Mouse (Mus musculus): ENCODE measurements around the gene Tns3. TPM values are rescaled to one million over a fixed set of nuclear protein-coding genes. Genes with fewer than 3 reads are reported as not detected.
A peak's percentile ranks its signal among the peaks of the same experiment; 100 is the strongest.

The Tns3 gene
- 5.5 and 5.6 TPM in 2 replicates for polyA plus RNA-seq (2014; fragmentation: Nextera tagmentation; extraction: Ambion mirVana)

DNA sequence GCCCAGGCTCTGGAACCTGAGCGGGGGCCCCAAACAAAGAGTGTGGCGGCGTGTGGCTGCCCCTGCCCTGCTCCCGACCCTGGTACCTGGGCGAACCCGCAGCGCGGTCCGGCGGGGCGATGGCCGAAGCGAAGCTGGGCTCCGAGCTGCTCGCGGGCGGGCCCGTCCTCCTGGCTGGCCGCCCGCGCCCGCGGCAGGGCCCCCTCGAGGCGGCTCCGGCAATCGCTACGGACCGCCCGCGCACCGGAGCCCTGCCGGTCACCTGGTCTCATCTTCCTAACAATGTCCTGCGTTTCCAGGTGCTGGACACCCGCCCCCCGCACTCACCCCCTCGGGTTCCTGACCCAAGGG lies at the start of gene Tns3:
Tns3 (minus strand) TSS at position 143 of the 351 bp plus-strand sequence.
- Histone ChIP-seq H3K27ac (ENCODE audit: low read depth, low read length) (0 out of 2 replicates have a peak within 1 kb of the TSS, but pooled peaks have one; percentile 35), H3K36me3 (ENCODE audit: control insufficient read depth, insufficient read depth, low read length) (no peaks in the 10 kb centered on the region), H3K9me3 (ENCODE audit: control insufficient read depth, low read length) (no peaks in the 10 kb centered on the region), H3K9ac (replicated peaks; ENCODE audit: low read depth, low read length) (peak within 1 kb of the TSS; percentile 76), H3K4me3 (ENCODE audit: low read depth, low read length) (peak within 1 kb of the TSS; percentile 63), H3K27me3 (ENCODE audit: control insufficient read depth, insufficient read depth, low read length) (peaks cover 4% of the 10 kb centered on the region; the same call in 1 of the 2 replicates), H3K4me1 (ENCODE audit: control insufficient read depth, insufficient read depth, low read length) (peaks cover 12% of the 10 kb centered on the region; the same call in 1 of the 2 replicates), H3K4me2 (ENCODE audit: low read depth, low read length) (peak within 1 kb of the TSS; percentile 76)
- WGBS: 1% methylated on average over 36 of the region's 37 CpGs
- ATAC-seq (ENCODE audit: low read depth): peak; percentile 82

DNA sequence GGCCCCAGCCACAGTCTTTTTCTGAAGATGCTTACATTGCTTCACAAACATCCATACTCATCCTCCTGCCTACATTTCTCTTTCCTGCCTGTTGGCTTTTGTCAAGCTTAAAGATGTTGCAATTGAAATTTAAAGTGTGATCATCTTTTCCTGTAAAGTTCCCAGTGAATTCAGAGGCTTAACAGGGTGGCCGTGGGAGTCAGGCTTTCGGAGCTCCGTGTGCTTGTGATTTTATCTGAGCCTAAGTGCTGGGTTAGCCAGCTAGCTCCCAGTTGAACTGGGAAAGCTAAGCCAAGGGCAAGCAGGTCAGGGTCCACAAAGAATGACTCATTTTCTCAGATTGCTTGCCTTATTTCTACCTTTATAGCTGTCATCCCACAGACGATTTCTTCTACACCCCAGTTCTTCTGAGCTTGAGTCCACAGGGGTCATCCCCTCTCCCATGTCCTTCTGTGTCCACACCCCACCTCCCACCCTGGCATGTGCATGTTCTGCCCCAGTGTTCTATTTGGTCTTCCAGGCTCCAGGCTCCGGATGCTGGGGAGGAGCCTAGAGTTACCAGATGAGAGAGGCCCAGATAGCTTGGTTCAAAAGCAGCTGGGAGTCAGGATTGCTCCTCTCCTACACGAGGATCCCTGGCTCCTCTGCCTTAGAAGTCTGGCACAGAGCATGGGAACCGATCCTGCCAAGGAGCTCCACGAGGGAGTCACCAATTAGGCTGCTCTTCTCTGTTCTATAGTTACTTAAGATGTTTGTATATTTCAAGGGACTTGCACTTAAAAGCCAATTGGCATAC lies 42.1 kb upstream of the Tns3 start:
- Histone ChIP-seq H3K9me3 (ENCODE audit: control insufficient read depth, low read length) (no peaks in the 10 kb centered on the region), H3K27me3 (ENCODE audit: control insufficient read depth, insufficient read depth, low read length) (no peaks in the 10 kb centered on the region), H3K36me3 (ENCODE audit: control insufficient read depth, insufficient read depth, low read length) (no peaks in the 10 kb centered on the region), H3K4me3 (ENCODE audit: low read depth, low read length) (no peak overlapping the region), H3K27ac (ENCODE audit: low read depth, low read length) (no peak overlapping the region), H3K9ac (replicated peaks; ENCODE audit: low read depth, low read length) (no peak overlapping the region), H3K4me2 (ENCODE audit: low read depth, low read length) (no peak overlapping the region), H3K4me1 (ENCODE audit: control insufficient read depth, insufficient read depth, low read length) (no peaks in the 10 kb centered on the region)
- ATAC-seq (ENCODE audit: low read depth): no peak
- WGBS: 71% methylated on average over 8 of the region's 8 CpGs

DNA sequence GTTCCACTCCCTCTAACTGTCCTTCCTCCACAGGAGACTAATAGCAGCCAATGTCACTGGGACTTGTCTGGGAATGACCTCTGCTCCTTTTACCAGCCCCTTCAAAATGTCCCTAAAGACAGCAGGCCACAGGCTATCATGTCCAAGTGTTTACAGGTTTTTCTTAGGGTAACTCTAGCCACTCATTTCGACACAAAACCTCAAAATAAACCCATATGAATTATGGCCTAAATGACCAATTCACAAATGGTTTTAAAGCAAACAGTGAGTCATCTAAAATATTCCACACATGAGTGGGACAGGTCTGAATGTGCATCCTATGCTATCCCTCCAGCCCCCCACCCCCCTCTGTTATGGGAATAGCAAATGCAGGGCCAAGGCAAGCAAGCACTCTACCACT lies 40.8 kb upstream of the Tns3 start:
- ATAC-seq (ENCODE audit: low read depth): no peak
- H3K4me1 ChIP-seq (ENCODE audit: control insufficient read depth, insufficient read depth, low read length): no peaks in the 10 kb centered on the region
- no peak overlapping the region for H3K27ac ChIP-seq (ENCODE audit: low read depth, low read length)
- H3K4me3 ChIP-seq (ENCODE audit: low read depth, low read length): no peak overlapping the region
- 78% methylated on average over 1 of the region's 1 CpGs for WGBS
- no peak overlapping the region for H3K9ac ChIP-seq (replicated peaks; ENCODE audit: low read depth, low read length)
- no peaks in the 10 kb centered on the region for H3K27me3 ChIP-seq (ENCODE audit: control insufficient read depth, insufficient read depth, low read length)
- no peaks in the 10 kb centered on the region for H3K9me3 ChIP-seq (ENCODE audit: control insufficient read depth, low read length)
- H3K36me3 ChIP-seq (ENCODE audit: control insufficient read depth, insufficient read depth, low read length): no peaks in the 10 kb centered on the region
- H3K4me2 ChIP-seq (ENCODE audit: low read depth, low read length): no peak overlapping the region

DNA sequence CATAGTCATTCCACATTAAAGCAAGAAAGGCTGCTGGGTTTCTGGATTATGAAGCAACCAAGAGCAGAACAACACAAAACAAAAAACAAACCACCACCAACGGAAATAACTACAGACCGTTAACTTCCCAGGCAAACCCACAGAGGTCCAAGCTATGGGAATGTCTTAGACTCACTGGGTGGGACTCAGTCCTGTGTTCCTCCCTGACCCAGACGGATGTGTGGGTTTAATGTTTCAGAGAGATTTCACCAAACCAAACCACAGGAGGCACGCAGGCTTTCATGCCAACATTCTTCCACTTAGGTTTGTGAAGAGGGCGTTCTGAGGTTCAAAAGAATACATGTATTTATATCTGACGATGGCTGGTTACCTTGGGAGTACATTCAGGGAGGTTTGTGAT lies 39.5 kb upstream of the Tns3 start:
- H3K4me3 ChIP-seq (ENCODE audit: low read depth, low read length): no peak overlapping the region
- H3K4me2 ChIP-seq (ENCODE audit: low read depth, low read length): no peak overlapping the region
- H3K4me1 ChIP-seq (ENCODE audit: control insufficient read depth, insufficient read depth, low read length): no peaks in the 10 kb centered on the region
- H3K27ac ChIP-seq (ENCODE audit: low read depth, low read length): no peak overlapping the region
- 83% methylated on average over 6 of the region's 6 CpGs for WGBS
- H3K9me3 ChIP-seq (ENCODE audit: control insufficient read depth, low read length): no peaks in the 10 kb centered on the region
- H3K9ac ChIP-seq (replicated peaks; ENCODE audit: low read depth, low read length): no peak overlapping the region
- no peak for ATAC-seq (ENCODE audit: low read depth)
- H3K36me3 ChIP-seq (ENCODE audit: control insufficient read depth, insufficient read depth, low read length): no peaks in the 10 kb centered on the region
- no peaks in the 10 kb centered on the region for H3K27me3 ChIP-seq (ENCODE audit: control insufficient read depth, insufficient read depth, low read length)

DNA sequence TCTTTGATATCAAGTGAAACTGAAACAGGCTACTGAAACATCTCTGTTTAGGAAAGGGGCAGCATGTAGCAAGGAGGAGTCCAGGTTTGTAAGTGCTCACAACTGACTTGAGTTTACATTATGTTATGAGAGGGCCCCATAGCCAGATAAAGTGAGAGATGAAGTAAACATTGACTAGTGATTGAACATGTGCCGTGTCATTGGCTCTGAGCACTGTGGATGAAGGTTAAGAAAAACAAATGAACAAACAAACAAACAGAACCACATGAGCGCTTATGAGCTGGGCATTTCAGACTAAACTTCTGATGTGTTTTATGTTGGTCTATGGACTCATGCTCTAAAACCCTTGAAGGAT lies 38.2 kb upstream of the Tns3 start:
- no peak overlapping the region for H3K27ac ChIP-seq (ENCODE audit: low read depth, low read length)
- no peak for ATAC-seq (ENCODE audit: low read depth)
- WGBS: 96% methylated on average over 2 of the region's 2 CpGs
- H3K4me1 ChIP-seq (ENCODE audit: control insufficient read depth, insufficient read depth, low read length): no peaks in the 10 kb centered on the region
- no peaks in the 10 kb centered on the region for H3K27me3 ChIP-seq (ENCODE audit: control insufficient read depth, insufficient read depth, low read length)
- no peaks in the 10 kb centered on the region for H3K36me3 ChIP-seq (ENCODE audit: control insufficient read depth, insufficient read depth, low read length)
- no peak overlapping the region for H3K9ac ChIP-seq (replicated peaks; ENCODE audit: low read depth, low read length)
- H3K4me2 ChIP-seq (ENCODE audit: low read depth, low read length): no peak overlapping the region
- H3K9me3 ChIP-seq (ENCODE audit: control insufficient read depth, low read length): no peaks in the 10 kb centered on the region
- no peak overlapping the region for H3K4me3 ChIP-seq (ENCODE audit: low read depth, low read length)

DNA sequence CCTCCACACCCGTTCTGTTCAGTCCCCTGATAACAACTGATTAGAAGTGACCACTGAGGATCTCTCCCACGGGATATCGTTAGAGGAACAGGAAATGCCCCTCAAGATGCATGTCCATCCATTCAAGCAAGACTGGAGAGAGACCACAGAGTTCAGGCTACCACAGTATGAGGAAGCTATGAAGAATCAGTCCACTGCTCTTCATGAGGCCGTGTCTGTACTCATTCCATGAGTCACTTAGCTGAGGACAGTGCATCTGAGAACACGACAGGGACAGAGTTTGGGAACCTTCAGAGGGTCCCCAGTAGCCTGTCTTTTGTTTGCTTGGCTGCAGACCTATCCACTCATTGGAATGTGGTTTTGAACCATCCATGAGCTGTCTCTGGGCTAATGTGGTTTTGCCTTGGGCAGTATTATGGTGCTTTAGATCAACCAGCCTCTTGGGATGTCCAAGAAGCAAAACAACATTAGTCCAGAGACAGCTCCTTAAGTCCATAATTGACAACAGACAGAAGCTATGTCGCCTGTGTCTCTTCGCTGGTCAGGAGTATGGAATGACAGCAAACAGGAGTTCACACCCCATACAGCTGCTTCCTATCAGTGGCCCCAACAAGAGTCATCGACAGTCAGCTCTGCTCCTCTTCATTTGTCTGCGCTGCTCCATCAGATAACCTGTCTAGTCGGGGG lies 37.7 kb upstream of the Tns3 start:
- Histone ChIP-seq H3K36me3 (ENCODE audit: control insufficient read depth, insufficient read depth, low read length) (no peaks in the 10 kb centered on the region), H3K27me3 (ENCODE audit: control insufficient read depth, insufficient read depth, low read length) (no peaks in the 10 kb centered on the region), H3K27ac (ENCODE audit: low read depth, low read length) (no peak overlapping the region), H3K4me3 (ENCODE audit: low read depth, low read length) (no peak overlapping the region), H3K4me2 (ENCODE audit: low read depth, low read length) (no peak overlapping the region), H3K9me3 (ENCODE audit: control insufficient read depth, low read length) (no peaks in the 10 kb centered on the region), H3K9ac (replicated peaks; ENCODE audit: low read depth, low read length) (no peak overlapping the region), H3K4me1 (ENCODE audit: control insufficient read depth, insufficient read depth, low read length) (no peaks in the 10 kb centered on the region)
- WGBS: 85% methylated on average over 10 of the region's 10 CpGs
- no peak for ATAC-seq (ENCODE audit: low read depth)

DNA sequence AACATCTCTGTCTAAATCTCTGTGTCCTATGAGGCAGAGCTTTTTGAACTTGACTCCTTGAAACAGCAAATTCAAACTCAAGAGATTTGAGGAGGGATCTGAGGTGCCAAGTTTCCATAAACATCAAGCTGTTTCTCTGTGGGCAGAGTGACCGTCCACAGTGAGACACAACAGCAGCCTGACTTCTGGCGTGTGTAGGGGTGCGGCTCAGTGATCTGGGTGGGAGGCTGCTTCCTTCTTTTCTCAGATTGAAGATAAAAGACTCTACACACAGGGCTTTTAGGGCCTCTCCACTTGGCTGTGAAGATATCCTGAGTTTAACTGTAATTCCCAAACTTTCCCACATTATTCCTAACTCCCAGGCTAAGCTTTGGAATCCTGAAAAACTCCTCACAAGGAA lies 37.1 kb upstream of the Tns3 start:
- H3K9me3 ChIP-seq (ENCODE audit: control insufficient read depth, low read length): no peaks in the 10 kb centered on the region
- H3K4me1 ChIP-seq (ENCODE audit: control insufficient read depth, insufficient read depth, low read length): no peaks in the 10 kb centered on the region
- H3K9ac ChIP-seq (replicated peaks; ENCODE audit: low read depth, low read length): no peak overlapping the region
- H3K4me2 ChIP-seq (ENCODE audit: low read depth, low read length): no peak overlapping the region
- H3K36me3 ChIP-seq (ENCODE audit: control insufficient read depth, insufficient read depth, low read length): no peaks in the 10 kb centered on the region
- no peak for ATAC-seq (ENCODE audit: low read depth)
- no peak overlapping the region for H3K4me3 ChIP-seq (ENCODE audit: low read depth, low read length)
- H3K27ac ChIP-seq (ENCODE audit: low read depth, low read length): no peak overlapping the region
- no peaks in the 10 kb centered on the region for H3K27me3 ChIP-seq (ENCODE audit: control insufficient read depth, insufficient read depth, low read length)
- 81% methylated on average over 3 of the region's 3 CpGs for WGBS

DNA sequence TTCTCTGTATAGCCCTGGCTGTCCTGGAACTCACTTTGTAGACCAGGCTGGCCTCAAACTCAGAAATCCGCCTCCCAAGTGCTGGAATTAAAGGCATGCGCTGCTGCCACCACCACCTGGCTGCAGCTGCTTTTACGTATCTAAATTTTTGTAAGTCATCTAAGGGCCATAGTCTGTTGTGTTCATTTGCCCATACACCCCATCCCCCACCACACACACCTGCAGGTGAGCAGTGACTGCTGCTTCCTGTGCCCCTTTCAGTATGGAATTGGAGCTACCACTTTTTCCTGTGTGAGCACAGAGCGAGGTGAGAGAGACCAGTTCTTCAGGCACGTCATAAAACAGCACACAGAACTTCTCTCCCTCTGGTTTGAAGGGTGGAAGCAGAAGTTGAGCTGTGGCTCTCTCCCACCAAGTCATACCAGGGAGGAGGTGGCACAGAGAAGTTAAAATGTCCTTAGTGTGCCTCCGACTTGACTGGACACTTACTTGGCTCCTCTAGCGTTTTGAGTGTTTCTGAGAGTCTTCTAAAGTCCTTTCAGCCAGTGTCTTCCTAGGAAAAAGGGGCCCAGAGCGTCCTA lies 36.4 kb upstream of the Tns3 start:
- no peak for ATAC-seq (ENCODE audit: low read depth)
- no peak overlapping the region for H3K4me2 ChIP-seq (ENCODE audit: low read depth, low read length)
- WGBS: 84% methylated on average over 8 of the region's 8 CpGs

DNA sequence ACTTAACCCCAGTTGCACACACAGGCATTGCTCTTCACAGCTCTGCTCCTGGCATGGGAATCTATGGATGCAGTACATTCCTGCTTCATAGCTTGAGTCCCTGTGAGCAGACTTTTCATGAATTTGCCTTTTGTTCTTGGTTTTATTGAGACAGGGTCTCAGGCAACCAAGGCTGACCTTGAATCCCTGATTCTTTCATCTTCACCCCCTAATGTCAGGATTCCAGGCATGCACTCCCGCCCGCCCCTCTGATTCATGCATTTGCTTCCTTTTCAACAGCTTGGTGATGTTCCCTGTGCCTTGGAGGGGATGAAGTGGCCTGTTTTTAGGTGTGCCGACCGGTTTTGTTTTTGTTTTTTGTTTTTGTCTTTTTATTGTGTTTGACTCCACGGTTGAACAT lies 35.4 kb upstream of the Tns3 start:
- H3K36me3 ChIP-seq (ENCODE audit: control insufficient read depth, insufficient read depth, low read length): no peaks in the 10 kb centered on the region
- no peak for ATAC-seq (ENCODE audit: low read depth)
- WGBS: 25% methylated on average over 5 of the region's 5 CpGs

More for the DNA sequence above, 36.4 kb upstream of the Tns3 start:
- Histone ChIP-seq H3K9me3 (ENCODE audit: control insufficient read depth, low read length) (no peaks in the 10 kb centered on the region), H3K4me3 (ENCODE audit: low read depth, low read length) (no peak overlapping the region), H3K27me3 (ENCODE audit: control insufficient read depth, insufficient read depth, low read length) (no peaks in the 10 kb centered on the region), H3K4me1 (ENCODE audit: control insufficient read depth, insufficient read depth, low read length) (no peaks in the 10 kb centered on the region), H3K36me3 (ENCODE audit: control insufficient read depth, insufficient read depth, low read length) (no peaks in the 10 kb centered on the region), H3K27ac (ENCODE audit: low read depth, low read length) (no peak overlapping the region), H3K9ac (replicated peaks; ENCODE audit: low read depth, low read length) (no peak overlapping the region)

More for the DNA sequence above, 35.4 kb upstream of the Tns3 start:
- H3K4me1 ChIP-seq (ENCODE audit: control insufficient read depth, insufficient read depth, low read length): no peaks in the 10 kb centered on the region
- no peak overlapping the region for H3K9ac ChIP-seq (replicated peaks; ENCODE audit: low read depth, low read length)
- H3K27me3 ChIP-seq (ENCODE audit: control insufficient read depth, insufficient read depth, low read length): no peaks in the 10 kb centered on the region
- H3K4me2 ChIP-seq (ENCODE audit: low read depth, low read length): no peak overlapping the region
- no peak overlapping the region for H3K27ac ChIP-seq (ENCODE audit: low read depth, low read length)
- no peaks in the 10 kb centered on the region for H3K9me3 ChIP-seq (ENCODE audit: control insufficient read depth, low read length)
- H3K4me3 ChIP-seq (ENCODE audit: low read depth, low read length): no peak overlapping the region

Measured in neural tube, embryonic 14.5 days (tissue).